Mouse (Mus musculus) small intestine, adult 2 months (tissue): ENCODE results near the gene Nup50.

ENCODE experiments used
- CTCF ChIP-seq: fragments of 200-500 bp; IDR thresholded peaks from 2 replicates; pipeline ENCODE4 v1.5.1; 2012; ENCODE audit warnings: low read depth, mild to moderate bottlenecking, control low read depth, inconsistent platforms, low read length, moderate library complexity, mixed read lengths; ENCODE audit not compliant: insufficient replicate concordance, insufficient read length; ENCODE audit errors: extremely low read depth
- POLR2A ChIP-seq: fragments of 200-500 bp; IDR thresholded peaks from 2 replicates; pipeline ENCODE4 v1.6.1; 2012; ENCODE audit warnings: low read depth, mild to moderate bottlenecking, control low read depth, inconsistent platforms, low read length, moderate library complexity

DNA sequence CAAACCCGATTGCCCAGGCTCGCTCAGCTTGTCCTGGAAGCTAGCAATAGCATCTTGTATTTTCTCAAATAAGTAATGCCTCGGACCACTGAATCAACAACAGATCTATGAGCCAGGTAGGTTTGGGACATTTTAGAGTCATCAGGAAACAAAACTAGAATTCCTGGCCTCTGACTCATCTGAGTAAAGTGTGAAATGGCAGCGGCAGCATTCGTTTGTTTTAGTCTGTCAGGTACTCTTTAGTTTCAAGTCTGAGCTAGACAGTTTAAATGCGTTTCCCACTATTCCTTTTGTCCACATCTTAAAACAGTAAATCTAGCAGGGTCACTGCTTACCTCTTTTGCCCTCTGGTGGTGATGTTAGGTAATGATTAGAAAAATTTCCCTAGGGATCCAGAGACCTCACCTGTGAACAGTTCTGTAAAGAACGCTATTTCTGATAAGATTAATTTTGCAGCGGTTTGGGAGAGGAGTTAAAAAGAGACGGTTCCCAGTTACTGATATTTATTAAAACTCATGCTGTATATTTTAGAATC is 1.6 kb downstream of the Nup50 start:
- no peak for TF ChIP-seq CTCF
- no peak for TF ChIP-seq POLR2A
